In genomic region chr9:45431150-45431549, GRCm38 (mm10) we compare ENCODE assay signal across 9 mouse cellular contexts. TPM values are rescaled to one million over a fixed set of nuclear protein-coding genes. Genes with fewer than 3 reads are reported as not detected.
DNase-seq lines count a peak whose midpoint lies in the region; ATAC-seq and TF ChIP-seq lines count a peak whose summit lies in the region.
"Had no signal": no experiment of that assay in that cellular context is flagged by ENCODE, and none has a peak within 500 bp of the region (broad histone marks: within the 10 kb centered on the region; RNA-seq: fewer than 3 reads in every experiment).

No protein-coding gene starts in this region.

- peak; percentile 29 for DNase-seq in right cerebral cortex, postnatal 25 days
- DNase-seq in right cerebral cortex, postnatal 36 days (ENCODE audit: low spot score in 2 of 2), result no peak
- DNase-seq in embryonic facial prominence, embryonic 14.5 days (ENCODE audit: low spot score), result no peak
- no peak for DNase-seq in kidney, postnatal 0 days (ENCODE audit: low spot score)
- no peak for DNase-seq in spleen, adult 18-20 months
- DNase-seq in left cerebral cortex, adult 18-20 months (ENCODE audit: low spot score in 2 of 2), result no peak
- no peak for DNase-seq in spleen, postnatal 36 days (ENCODE audit: low spot score in 2 of 2)

- ATAC-seq in embryonic facial prominence, embryonic 14.5 days (ENCODE audit: low read depth), result no peak
- 0 out of 2 replicates have a peak, but pooled peaks have one; percentile 36 for ATAC-seq in kidney, postnatal 0 days (replicated peaks; ENCODE audit: low FRiP score, low read depth)
- no peak for ATAC-seq in stomach, embryonic 15.5 days (ENCODE audit: insufficient read depth, low FRiP score, low read depth)

- no peaks in the 10 kb centered on the region for H3K36me3 ChIP-seq in embryonic facial prominence, embryonic 14.5 days (ENCODE audit: control insufficient read depth, insufficient read depth, low read length)
- H3K36me3 ChIP-seq in kidney, postnatal 0 days (ENCODE audit: insufficient read depth, low read length), result no peaks in the 10 kb centered on the region
- H3K36me3 ChIP-seq in stomach, embryonic 15.5 days, result no peaks in the 10 kb centered on the region

- H3K4me1 ChIP-seq in embryonic facial prominence, embryonic 14.5 days (ENCODE audit: control insufficient read depth, insufficient read depth, low read length), result no peaks in the 10 kb centered on the region; the same call in 1 of the 2 replicates
- peaks cover 9% of the 10 kb centered on the region for H3K4me1 ChIP-seq in kidney, postnatal 0 days (replicated peaks; ENCODE audit: insufficient read depth, low read length)
- peaks cover 13% of the 10 kb centered on the region; the same call in 1 of the 2 replicates for H3K4me1 ChIP-seq in stomach, embryonic 15.5 days

- H3K27me3 ChIP-seq in embryonic facial prominence, embryonic 14.5 days (replicated peaks; ENCODE audit: control insufficient read depth, insufficient read depth, low read length), result peaks cover 47% of the 10 kb centered on the region
- H3K27me3 ChIP-seq in kidney, postnatal 0 days (ENCODE audit: insufficient read depth, low read length), result peaks cover 43% of the 10 kb centered on the region
- H3K27me3 ChIP-seq in stomach, embryonic 15.5 days (replicated peaks), result peaks cover 46% of the 10 kb centered on the region

- no peak for TF ChIP-seq CTCF in kidney, postnatal 0 days (IDR thresholded peaks at IDR 0.05; ENCODE audit: low read depth)

- no peak overlapping the region for H3K27ac ChIP-seq in embryonic facial prominence, embryonic 14.5 days (replicated peaks; ENCODE audit: low read depth, low read length)
- H3K27ac ChIP-seq in kidney, postnatal 0 days, result no peak overlapping the region
- no peak overlapping the region for H3K27ac ChIP-seq in stomach, embryonic 15.5 days

- H3K9ac ChIP-seq in embryonic facial prominence, embryonic 14.5 days (ENCODE audit: low read depth, low read length), result peak overlapping the region; percentile 46; the same call in 1 of the 2 replicates
- H3K9ac ChIP-seq in kidney, postnatal 0 days (ENCODE audit: low read depth, low read length), result no peak overlapping the region
- no peak overlapping the region for H3K9ac ChIP-seq in stomach, embryonic 15.5 days

- H3K4me2 ChIP-seq in embryonic facial prominence, embryonic 14.5 days (ENCODE audit: low read depth, low read length), result peak overlapping the region; percentile 82
- H3K4me2 ChIP-seq in kidney, postnatal 0 days (ENCODE audit: low read length), result peak overlapping the region; percentile 53
- peak overlapping the region; percentile 64 for H3K4me2 ChIP-seq in stomach, embryonic 15.5 days

- H3K9me3 ChIP-seq in embryonic facial prominence, embryonic 14.5 days (ENCODE audit: control insufficient read depth, low read length), result no peaks in the 10 kb centered on the region
- no peaks in the 10 kb centered on the region for H3K9me3 ChIP-seq in kidney, postnatal 0 days (replicated peaks; ENCODE audit: low read length)
- H3K9me3 ChIP-seq in stomach, embryonic 15.5 days, result no peaks in the 10 kb centered on the region

- H3K4me3 ChIP-seq in embryonic facial prominence, embryonic 14.5 days (ENCODE audit: low read depth, low read length), result peak overlapping the region; percentile 47
- H3K4me3 ChIP-seq in kidney, postnatal 0 days (replicated peaks; ENCODE audit: low read depth, low read length), result peak overlapping the region; percentile 26
- peak overlapping the region; percentile 34 for H3K4me3 ChIP-seq in stomach, embryonic 15.5 days (replicated peaks)

- WGBS in embryonic facial prominence, embryonic 14.5 days, result 8% methylated on average over 16 of the region's 26 CpGs
- WGBS in kidney, postnatal 0 days, result 1% methylated on average over 26 of the region's 26 CpGs
- 6% methylated on average over 26 of the region's 26 CpGs for WGBS in stomach, embryonic 15.5 days

RNA-seq across cellular contexts. Expression of gene Dscaml1, which starts 4.7 kb away (rescaled TPM):
- polyA plus RNA-seq in embryonic facial prominence, embryonic 14.5 days (2014; fragmentation: Nextera tagmentation; extraction: Ambion mirVana), result 0.86 and 1.1 TPM in 2 replicates
- polyA plus RNA-seq in kidney, postnatal 0 days (2015; fragmentation: Nextera tagmentation; extraction: Ambion mirVana), result 0.09 and 0.24 TPM in 2 replicates
- 0.23 and 0.26 TPM in 2 replicates for polyA plus RNA-seq in stomach, embryonic 15.5 days (2015; fragmentation: Nextera tagmentation; extraction: Ambion mirVana)
- 10 to 100 TPM; 47.7 to 48.3 TPM for total RNA-seq in left cerebral cortex, adult 18-20 months (2021)

RNA-seq across cellular contexts. Expression of gene Fxyd2, which starts 31.7 kb away (rescaled TPM):
- polyA plus RNA-seq in embryonic facial prominence, embryonic 14.5 days (2014; fragmentation: Nextera tagmentation; extraction: Ambion mirVana), result 5.3 and 5.4 TPM in 2 replicates
- 2,817 and 2,959 TPM in 2 replicates for polyA plus RNA-seq in kidney, postnatal 0 days (2015; fragmentation: Nextera tagmentation; extraction: Ambion mirVana)
- 2.6 and 3.1 TPM in 2 replicates for polyA plus RNA-seq in stomach, embryonic 15.5 days (2015; fragmentation: Nextera tagmentation; extraction: Ambion mirVana)
- 1 to 10 TPM; 8.0 to 8.2 TPM for total RNA-seq in left cerebral cortex, adult 18-20 months (2021)
- total RNA-seq: liver, adult 2 months had no signal

Comparison
In these comparisons a context has a peak if more than half of its experiments do, and no peak if none do; other contexts are left out.
1. RNA of gene Fxyd2, which starts 31.7 kb away (polyA plus RNA-seq): 2,817 to 2,959 TPM in kidney, postnatal 0 days; 5.3 to 5.4 TPM in embryonic facial prominence, embryonic 14.5 days and 2.6 to 3.1 TPM in stomach, embryonic 15.5 days; every median in the first group is over 100 times any median in the second.
2. Peak in every context shown above with its lines, with median percentiles within 50 percentile points of each other: H3K4me2 ChIP-seq and H3K4me3 ChIP-seq.